Mouse (Mus musculus): Measurements from ENCODE around the gene Lrmda. TPM values are rescaled to one million over a fixed set of nuclear protein-coding genes. Genes with fewer than 3 reads are reported as not detected.

The Lrmda gene
- polyA plus RNA-seq, 1 experiment from 2014 or later: 0.22 TPM

GRCm38 (mm10) chr14:22114651-22115351, 95.3 kb downstream of the Lrmda start:
- no peak overlapping the region; the same call in 1 of the 2 replicates for H3K4me2 ChIP-seq
- 0 out of 2 replicates have a peak overlapping the region, but pooled peaks have one; percentile 5 for H3K27ac ChIP-seq

GRCm38 (mm10) chr14:22118096-22118495, 98.6 kb downstream of the Lrmda start:
- 83% methylated on average over 6 of the region's 6 CpGs for WGBS

More at GRCm38 (mm10) chr14:22114651-22115351, 95.3 kb downstream of the Lrmda start:
- H3K4me3 ChIP-seq (replicated peaks): no peak overlapping the region
- H3K36me3 ChIP-seq (replicated peaks): no peaks in the 10 kb centered on the region
- WGBS: 5% methylated on average over 18 of the region's 18 CpGs
- ATAC-seq (ENCODE audit: low FRiP score): no peak
- no peaks in the 10 kb centered on the region for H3K9me3 ChIP-seq
- no peak overlapping the region for H3K9ac ChIP-seq
- H3K4me1 ChIP-seq: peaks cover 20% of the 10 kb centered on the region
- H3K27me3 ChIP-seq: peaks cover 56% of the 10 kb centered on the region

GRCm38 (mm10) chr14:22118512-22118911, 99.0 kb downstream of the Lrmda start:
- H3K27ac ChIP-seq: no peak overlapping the region
- H3K9ac ChIP-seq: no peak overlapping the region
- ATAC-seq (ENCODE audit: low FRiP score): no peak
- no peak overlapping the region for H3K4me2 ChIP-seq
- H3K4me3 ChIP-seq (replicated peaks): no peak overlapping the region
- H3K9me3 ChIP-seq: no peaks in the 10 kb centered on the region
- H3K4me1 ChIP-seq: peaks cover 15% of the 10 kb centered on the region
- 81% methylated on average over 4 of the region's 4 CpGs for WGBS
- peaks cover 39% of the 10 kb centered on the region for H3K27me3 ChIP-seq
- no peaks in the 10 kb centered on the region for H3K36me3 ChIP-seq (replicated peaks)

More at GRCm38 (mm10) chr14:22118096-22118495, 98.6 kb downstream of the Lrmda start:
- H3K9ac ChIP-seq: no peak overlapping the region
- H3K9me3 ChIP-seq: no peaks in the 10 kb centered on the region
- H3K36me3 ChIP-seq (replicated peaks): no peaks in the 10 kb centered on the region
- H3K27ac ChIP-seq: no peak overlapping the region
- peaks cover 35% of the 10 kb centered on the region for H3K27me3 ChIP-seq
- H3K4me3 ChIP-seq (replicated peaks): no peak overlapping the region
- ATAC-seq (ENCODE audit: low FRiP score): no peak
- peaks cover 17% of the 10 kb centered on the region for H3K4me1 ChIP-seq
- H3K4me2 ChIP-seq: no peak overlapping the region

GRCm38 (mm10) chr14:22126276-22126675, 106.8 kb downstream of the Lrmda start:
- peaks cover 49% of the 10 kb centered on the region for H3K27me3 ChIP-seq
- H3K4me1 ChIP-seq: peaks cover 3% of the 10 kb centered on the region; the same call in 1 of the 2 replicates
- H3K9me3 ChIP-seq: no peaks in the 10 kb centered on the region

GRCm38 (mm10) chr14:22126859-22127258, 107.3 kb downstream of the Lrmda start:
- Histone ChIP-seq H3K36me3 (replicated peaks) (no peaks in the 10 kb centered on the region), H3K4me3 (replicated peaks) (no peak overlapping the region), H3K4me2 (no peak overlapping the region), H3K4me1 (peaks cover 4% of the 10 kb centered on the region; the same call in 1 of the 2 replicates), H3K27ac (no peak overlapping the region), H3K9me3 (no peaks in the 10 kb centered on the region), H3K9ac (no peak overlapping the region), H3K27me3 (peaks cover 49% of the 10 kb centered on the region)
- no peak for ATAC-seq (ENCODE audit: low FRiP score)
- WGBS: 90% methylated on average over 6 of the region's 6 CpGs

More at GRCm38 (mm10) chr14:22126276-22126675, 106.8 kb downstream of the Lrmda start:
- no peak overlapping the region for H3K9ac ChIP-seq
- H3K27ac ChIP-seq: no peak overlapping the region
- 84% methylated on average over 4 of the region's 4 CpGs for WGBS
- no peak overlapping the region for H3K4me2 ChIP-seq
- ATAC-seq (ENCODE audit: low FRiP score): no peak
- no peak overlapping the region for H3K4me3 ChIP-seq (replicated peaks)
- H3K36me3 ChIP-seq (replicated peaks): no peaks in the 10 kb centered on the region

GRCm38 (mm10) chr14:22130950-22131585, 111.6 kb downstream of the Lrmda start:
- Histone ChIP-seq H3K27ac (no peak overlapping the region), H3K4me3 (replicated peaks) (no peak overlapping the region), H3K36me3 (replicated peaks) (no peaks in the 10 kb centered on the region), H3K9ac (no peak overlapping the region), H3K4me1 (peaks cover 4% of the 10 kb centered on the region; the same call in 1 of the 2 replicates), H3K4me2 (no peak overlapping the region), H3K27me3 (peaks cover 22% of the 10 kb centered on the region), H3K9me3 (0 out of 2 replicates have a peak, but pooled peaks cover 3% of the 10 kb centered on the region)
- no peak for ATAC-seq (ENCODE audit: low FRiP score)
- WGBS: 55% methylated on average over 7 of the region's 7 CpGs

- Histone ChIP-seq H3K4me2 (no peak overlapping the region), H3K4me3 (replicated peaks) (no peak overlapping the region), H3K27me3 (peaks cover 30% of the 10 kb centered on the region), H3K9me3 (0 out of 2 replicates have a peak, but pooled peaks cover 3% of the 10 kb centered on the region), H3K4me1 (peaks cover 6% of the 10 kb centered on the region; the same call in 1 of the 2 replicates), H3K9ac (no peak overlapping the region), H3K27ac (no peak overlapping the region), H3K36me3 (replicated peaks) (no peaks in the 10 kb centered on the region)
- 88% methylated on average over 1 of the region's 1 CpGs for WGBS
- ATAC-seq (ENCODE audit: low FRiP score): no peak
Observed at GRCm38 (mm10) chr14:22139281-22139680, 119.8 kb downstream of the Lrmda start.

DNA sequence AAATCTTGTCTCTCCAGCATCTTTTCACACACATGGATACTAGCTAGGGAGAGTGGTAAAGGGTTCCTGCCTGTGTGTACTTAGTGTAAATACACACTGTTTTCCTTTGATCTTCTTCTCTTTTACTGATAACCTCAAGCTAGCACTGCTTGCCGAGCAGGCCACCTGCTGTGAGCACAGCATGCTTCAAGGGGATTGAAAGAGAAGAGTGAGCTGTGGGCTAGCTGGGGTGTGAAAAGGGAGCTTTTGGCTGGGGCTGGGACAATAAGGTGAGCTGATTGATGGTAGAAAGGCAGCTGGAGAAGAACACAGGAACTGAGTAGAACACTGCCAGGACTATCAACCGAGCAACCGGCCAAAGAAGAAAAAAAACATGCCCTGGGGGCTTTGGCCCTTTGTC, 124.5 kb downstream of the Lrmda start:
- Histone ChIP-seq H3K27me3 (peaks cover 61% of the 10 kb centered on the region), H3K4me2 (no peak overlapping the region), H3K9ac (no peak overlapping the region), H3K4me3 (replicated peaks) (no peak overlapping the region), H3K27ac (no peak overlapping the region), H3K9me3 (no peaks in the 10 kb centered on the region), H3K36me3 (replicated peaks) (no peaks in the 10 kb centered on the region), H3K4me1 (peaks cover 11% of the 10 kb centered on the region; the same call in 1 of the 2 replicates)
- WGBS: 5% methylated on average over 3 of the region's 3 CpGs
- no peak for ATAC-seq (ENCODE audit: low FRiP score)

- no peak overlapping the region for H3K9ac ChIP-seq
- H3K27me3 ChIP-seq: peaks cover 60% of the 10 kb centered on the region
- no peak overlapping the region for H3K4me2 ChIP-seq
- no peak overlapping the region for H3K4me3 ChIP-seq (replicated peaks)
- no peaks in the 10 kb centered on the region for H3K9me3 ChIP-seq
- H3K27ac ChIP-seq: no peak overlapping the region
- H3K36me3 ChIP-seq (replicated peaks): no peaks in the 10 kb centered on the region
- no peak for ATAC-seq (ENCODE audit: low FRiP score)
- peaks cover 11% of the 10 kb centered on the region; the same call in 1 of the 2 replicates for H3K4me1 ChIP-seq
- 76% methylated on average over 4 of the region's 4 CpGs for WGBS
Observed at GRCm38 (mm10) chr14:22145863-22146262, 126.4 kb downstream of the Lrmda start.

DNA sequence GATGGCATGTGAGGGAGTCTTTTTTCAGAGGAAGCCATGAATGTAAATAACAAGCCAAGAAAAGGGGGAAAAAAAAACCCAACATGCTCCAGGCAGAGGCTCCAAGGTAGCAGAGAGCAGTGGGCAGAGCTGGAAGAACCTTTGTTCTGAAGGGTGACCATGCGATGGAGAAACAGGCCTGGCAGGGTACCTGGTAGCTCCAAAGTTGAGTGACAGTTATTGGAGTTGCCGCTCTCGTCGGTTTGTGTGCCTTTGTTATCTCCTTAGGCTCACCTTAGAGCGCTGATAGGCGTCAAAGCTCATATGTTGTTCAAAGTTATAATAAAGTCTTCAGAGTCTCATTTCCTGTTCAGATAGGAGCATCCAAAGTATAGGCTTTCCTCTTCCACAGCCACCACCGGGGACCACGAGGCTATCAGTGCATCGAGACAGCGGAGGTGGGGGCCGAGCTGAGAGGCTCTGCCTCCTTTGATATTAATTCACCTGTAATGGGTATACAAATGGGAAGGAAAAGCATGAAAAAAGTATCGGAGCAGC, 127.1 kb downstream of the Lrmda start:
- Histone ChIP-seq H3K27me3 (peaks cover 66% of the 10 kb centered on the region), H3K9me3 (no peaks in the 10 kb centered on the region), H3K4me2 (no peak overlapping the region), H3K9ac (no peak overlapping the region), H3K27ac (no peak overlapping the region), H3K4me1 (peaks cover 11% of the 10 kb centered on the region; the same call in 1 of the 2 replicates), H3K36me3 (replicated peaks) (no peaks in the 10 kb centered on the region), H3K4me3 (replicated peaks) (no peak overlapping the region)
- no peak for ATAC-seq (ENCODE audit: low FRiP score)
- WGBS: 90% methylated on average over 12 of the region's 12 CpGs

GRCm38 (mm10) chr14:22147341-22148024, 128.0 kb downstream of the Lrmda start:
- H3K9me3 ChIP-seq: no peaks in the 10 kb centered on the region
- H3K4me2 ChIP-seq: no peak overlapping the region
- H3K27ac ChIP-seq: no peak overlapping the region
- H3K36me3 ChIP-seq (replicated peaks): no peaks in the 10 kb centered on the region
- no peak overlapping the region for H3K4me3 ChIP-seq (replicated peaks)
- H3K27me3 ChIP-seq: peaks cover 66% of the 10 kb centered on the region
- 25% methylated on average over 4 of the region's 4 CpGs for whole genome bisulfite sequencing
- no peak overlapping the region for H3K9ac ChIP-seq
- H3K4me1 ChIP-seq: peaks cover 15% of the 10 kb centered on the region
- ATAC-seq (ENCODE audit: low FRiP score): no peak

DNA sequence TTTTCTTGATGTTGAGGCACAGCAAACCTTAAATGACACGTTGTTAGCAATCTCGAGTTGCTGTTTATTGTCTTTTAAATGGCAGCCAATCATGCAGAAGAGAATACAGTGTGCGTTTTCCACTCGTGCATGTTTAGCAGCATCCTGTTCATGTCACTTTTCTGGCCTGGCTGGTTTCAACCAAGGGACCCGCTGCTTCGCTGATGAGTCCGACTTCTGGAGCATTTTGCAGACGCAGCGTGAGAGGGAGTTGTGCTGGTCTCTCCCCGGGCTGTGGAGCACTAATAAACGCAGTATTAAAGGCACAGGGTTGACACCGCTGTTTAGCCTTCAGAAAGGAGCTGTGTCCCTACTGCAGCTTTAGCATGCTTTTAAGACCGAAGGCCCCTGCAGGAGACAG, 133.2 kb downstream of the Lrmda start:
- Histone ChIP-seq H3K27me3 (peaks cover 82% of the 10 kb centered on the region), H3K4me3 (replicated peaks) (no peak overlapping the region), H3K9ac (no peak overlapping the region), H3K9me3 (no peaks in the 10 kb centered on the region), H3K27ac (peak overlapping the region; percentile 4; the same call in 1 of the 2 replicates), H3K36me3 (replicated peaks) (no peaks in the 10 kb centered on the region), H3K4me1 (peaks cover 27% of the 10 kb centered on the region), H3K4me2 (no peak overlapping the region)
- 0 out of 2 replicates have a peak, but pooled peaks have one; percentile 30 for ATAC-seq (ENCODE audit: low FRiP score)
- 30% methylated on average over 13 of the region's 13 CpGs for WGBS
